Mouse (Mus musculus) spleen, adult 2 months (tissue): ENCODE results near the gene Samd14.

Experiments
- CTCF ChIP-seq: fragments of 200-500 bp; IDR thresholded peaks from 2 replicates; pipeline ENCODE4 v1.5.1; 2011; ENCODE audit warnings: mild to moderate bottlenecking, inconsistent platforms; ENCODE audit not compliant: insufficient read depth, insufficient read length, insufficient replicate concordance; ENCODE audit errors: extremely low read depth
- POLR2A ChIP-seq: fragments of 200-500 bp; IDR thresholded peaks from 2 replicates; pipeline ENCODE4 v1.6.1; 2011; ENCODE audit warnings: low read depth, low read length, inconsistent platforms

GRCm38 (mm10) chr11:94970210-94970943, 39.3 kb upstream of the Samd14 start:
- TF ChIP-seq CTCF (peak; percentile 32; the same call in 1 of the 2 replicates), POLR2A (no peak)
